19 mouse cellular contexts compared by ENCODE assay signal in the genomic region with DNA sequence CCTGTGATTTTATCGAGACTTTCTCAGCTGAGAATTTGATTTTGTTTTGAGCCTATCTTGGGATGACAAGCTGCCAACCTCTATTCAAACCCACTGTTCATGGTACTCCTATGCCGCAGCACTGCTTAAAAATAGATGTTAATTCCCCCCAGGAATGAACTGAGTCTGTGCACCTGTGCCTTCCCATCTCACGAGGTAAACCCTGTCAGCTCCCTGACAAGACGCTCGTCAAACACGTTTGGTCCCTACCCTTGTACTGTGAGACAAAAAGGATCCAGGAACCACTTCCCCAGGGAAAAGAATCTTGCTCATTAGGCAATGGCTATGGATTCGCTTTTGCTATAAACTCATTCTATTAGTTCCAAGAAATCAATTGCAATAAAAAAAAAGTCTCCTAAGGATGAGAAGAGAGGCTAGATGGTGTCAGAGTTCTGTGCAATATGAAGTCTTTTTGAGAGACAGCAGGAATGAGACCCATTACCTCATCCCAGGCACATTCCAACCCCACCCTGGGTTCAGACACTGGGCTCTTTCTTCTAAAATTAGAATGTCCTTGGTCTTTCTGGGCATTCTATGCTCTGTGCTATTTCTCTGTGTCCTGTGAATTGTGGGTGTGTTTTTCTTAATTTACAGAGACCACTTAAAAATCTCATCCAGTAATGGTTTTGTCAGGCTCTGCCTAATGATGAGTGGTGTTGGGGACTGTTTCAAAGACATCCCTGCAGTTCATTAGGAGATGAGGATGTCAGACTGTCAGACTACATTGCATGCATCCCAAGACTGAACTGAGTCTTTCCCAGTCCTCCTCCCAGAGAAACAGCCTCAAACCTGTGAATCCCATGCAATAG.
DNase-seq lines count a peak whose midpoint lies in the region; ATAC-seq lines count a peak whose summit lies in the region.
"Had no signal": no experiment of that assay in that cellular context is flagged by ENCODE, and none has a peak within 500 bp of the region (broad histone marks: within the 10 kb centered on the region; RNA-seq: fewer than 3 reads in every experiment).

No protein-coding gene starts in this region.

- WGBS in heart, embryonic 15.5 days = 50% methylated on average over 7 of the region's 7 CpGs

- H3K9me3 ChIP-seq in heart, embryonic 15.5 days (replicated peaks) = no peaks in the 10 kb centered on the region
- H3K9me3 ChIP-seq: embryonic facial prominence, embryonic 13.5 days; kidney, embryonic 15.5 days had no signal

- peak overlapping the region; percentile 49 for H3K27ac ChIP-seq in heart, embryonic 15.5 days
- H3K27ac ChIP-seq: embryonic facial prominence, embryonic 13.5 days; hindbrain, postnatal 0 days; kidney, embryonic 15.5 days; stomach, postnatal 0 days had no signal

- DNase-seq in heart, adult 11 months = peak; percentile 73
- no peak for DNase-seq in heart, postnatal 14 days
- peak; percentile 50 for DNase-seq in retina, postnatal 1 day
- DNase-seq in retina, embryonic 14.5 days (ENCODE audit: low spot score) = no peak
- no peak for DNase-seq in right cerebral cortex, adult 2 months (ENCODE audit: low spot score in 2 of 2)
- DNase-seq in cerebellum, adult 9-10 months = no peak
- DNase-seq: cerebellum, adult 8-10 months; kidney, postnatal 4 days; layer of hippocampus, adult 9-11 months; lung, adult 18-20 months; lung, postnatal 14 days had no signal

- H3K36me3 ChIP-seq in heart, embryonic 15.5 days = no peaks in the 10 kb centered on the region
- H3K36me3 ChIP-seq: embryonic facial prominence, embryonic 13.5 days; kidney, embryonic 15.5 days had no signal

- intact Hi-C loops in heart, postnatal 14 days (cut with DNase I) = no loop called here

- no peaks in the 10 kb centered on the region for H3K27me3 ChIP-seq in heart, embryonic 15.5 days
- H3K27me3 ChIP-seq: embryonic facial prominence, embryonic 13.5 days; kidney, embryonic 15.5 days had no signal

- peaks cover 11% of the 10 kb centered on the region for H3K4me1 ChIP-seq in heart, embryonic 15.5 days (replicated peaks)
- H3K4me1 ChIP-seq: embryonic facial prominence, embryonic 13.5 days; kidney, embryonic 15.5 days had no signal

- H3K4me3 ChIP-seq in heart, embryonic 15.5 days = no peak overlapping the region
- H3K4me3 ChIP-seq: embryonic facial prominence, embryonic 13.5 days; kidney, embryonic 15.5 days had no signal

- no peak overlapping the region; the same call in 1 of the 2 replicates for H3K4me2 ChIP-seq in heart, embryonic 15.5 days
- H3K4me2 ChIP-seq: embryonic facial prominence, embryonic 13.5 days; kidney, embryonic 15.5 days; liver, embryonic 11.5 days had no signal

- no peak overlapping the region for H3K9ac ChIP-seq in heart, embryonic 15.5 days
- H3K9ac ChIP-seq: embryonic facial prominence, embryonic 13.5 days; kidney, embryonic 15.5 days had no signal

- no peak; the same call in 1 of the 2 replicates for ATAC-seq in heart, embryonic 15.5 days (replicated peaks; ENCODE audit: insufficient number of reproducible peaks, insufficient read depth, low FRiP score, low read depth)
- ATAC-seq: activated CD4-positive, CD25-positive, alpha-beta regulatory T cell, adult 4 months; hindbrain, postnatal 0 days; intestine, postnatal 0 days had no signal

Comparison
In these comparisons a context has a peak if more than half of its experiments do, and no peak if none do; other contexts are left out.
1. DNase-seq: peak in heart, adult 11 months (single experiment) and retina, postnatal 1 day (single experiment); none in heart, postnatal 14 days (0 of 2), retina, embryonic 14.5 days (single experiment), right cerebral cortex, adult 2 months (0 of 2) and cerebellum, adult 9-10 months (single experiment).